26 mouse cellular contexts compared by ENCODE assay signal in genomic region chr12:97929877-97930276, GRCm38 (mm10).
"Had no signal": no experiment of that assay in that cellular context is flagged by ENCODE, and none has a peak within 500 bp of the region (broad histone marks: within the 10 kb centered on the region; RNA-seq: fewer than 3 reads in every experiment).

No protein-coding gene starts in this region.

- ATAC-seq: forebrain, embryonic 16.5 days; inflammation-experienced regulatory T-cells, adult 6 months; intestine, embryonic 15.5 days; intestine, postnatal 0 days had no signal

- DNase-seq: gastrocnemius, postnatal 14 days; gastrocnemius, postnatal 36 days; heart, adult 11 months; heart, adult 2 months; heart, postnatal 14 days; heart, postnatal 36 days; kidney, adult 2 months; kidney, postnatal 14 days; kidney, postnatal 4 days; liver; liver, embryonic 13.5 days had no signal

- H3K27ac ChIP-seq: heart, adult 2 months; heart, embryonic 13.5 days; heart, embryonic 15.5 days; hindbrain, embryonic 13.5 days; hindbrain, embryonic 15.5 days; intestine, embryonic 15.5 days; layer of hippocampus, adult 2 months; left cerebral cortex, adult 2 months; limb, embryonic 10.5 days; limb, embryonic 12.5 days; liver, embryonic 13.5 days; liver, embryonic 15.5 days had no signal

- H3K4me3 ChIP-seq: heart, adult 2 months; heart, embryonic 13.5 days; heart, embryonic 15.5 days; hindbrain, embryonic 13.5 days; hindbrain, embryonic 15.5 days; intestine, embryonic 15.5 days; layer of hippocampus, adult 2 months; left cerebral cortex, adult 2 months; limb, embryonic 10.5 days; limb, embryonic 12.5 days; liver, embryonic 13.5 days; liver, embryonic 15.5 days had no signal

- H3K9ac ChIP-seq: heart, embryonic 13.5 days; heart, embryonic 15.5 days; hindbrain, embryonic 13.5 days; hindbrain, embryonic 15.5 days; intestine, embryonic 15.5 days; limb, embryonic 12.5 days; liver, embryonic 13.5 days; liver, embryonic 15.5 days had no signal

- H3K27me3 ChIP-seq: heart, embryonic 13.5 days; heart, embryonic 15.5 days; hindbrain, embryonic 13.5 days; hindbrain, embryonic 15.5 days; intestine, embryonic 15.5 days; limb, embryonic 12.5 days; liver, embryonic 13.5 days; liver, embryonic 15.5 days had no signal

- H3K4me2 ChIP-seq: heart, embryonic 11.5 days; heart, embryonic 13.5 days; heart, embryonic 15.5 days; hindbrain, embryonic 13.5 days; hindbrain, embryonic 15.5 days; intestine, embryonic 15.5 days; limb, embryonic 12.5 days; liver, embryonic 11.5 days; liver, embryonic 13.5 days; liver, embryonic 15.5 days had no signal

- H3K4me1 ChIP-seq: heart, embryonic 13.5 days; heart, embryonic 15.5 days; hindbrain, embryonic 13.5 days; hindbrain, embryonic 15.5 days; intestine, embryonic 15.5 days; limb, embryonic 10.5 days; limb, embryonic 12.5 days; liver, embryonic 13.5 days; liver, embryonic 15.5 days had no signal

- H3K9me3 ChIP-seq: heart, embryonic 13.5 days; heart, embryonic 15.5 days; hindbrain, embryonic 13.5 days; hindbrain, embryonic 15.5 days; intestine, embryonic 15.5 days; limb, embryonic 10.5 days; limb, embryonic 12.5 days; liver, embryonic 15.5 days had no signal

- H3K36me3 ChIP-seq: heart, embryonic 13.5 days; heart, embryonic 15.5 days; hindbrain, embryonic 13.5 days; hindbrain, embryonic 15.5 days; intestine, embryonic 15.5 days; limb, embryonic 10.5 days; limb, embryonic 12.5 days; liver, embryonic 13.5 days; liver, embryonic 15.5 days had no signal
